Mouse (Mus musculus) telencephalon, adult 2 months (tissue): ENCODE data around the gene Gm11444.

ENCODE experiments used
- DNase-seq: peaks from one replicate; pipeline ENCODE4 v3.0.0-alpha.2; 2011; ENCODE audit warnings: low read depth, low spot score

Gm11444 gene

GRCm38 (mm10) chr11:85835753-85836522 lies 14.2 kb downstream of the Gm11444 start:
- DNase-seq: no peak

- DNase-seq: no peak
These were observed 15.0 kb downstream of the Gm11444 start for GRCm38 (mm10) chr11:85835001-85835752.

- no peak for DNase-seq
These were observed 15.7 kb downstream of the Gm11444 start for GRCm38 (mm10) chr11:85834386-85834931.

GRCm38 (mm10) chr11:85833761-85834385 lies 16.3 kb downstream of the Gm11444 start:
- no peak for DNase-seq

GRCm38 (mm10) chr11:85833081-85833521 lies 17.0 kb downstream of the Gm11444 start:
- no peak for DNase-seq

GRCm38 (mm10) chr11:85832231-85832924 lies 17.8 kb downstream of the Gm11444 start, which contains the start of gene Tbx2:
Gene Tbx2 (plus strand): TSS chr11:85832551.
- no peak for DNase-seq

GRCm38 (mm10) chr11:85831656-85832230 lies 18.4 kb downstream of the Gm11444 start:
- DNase-seq: no peak

- no peak for DNase-seq
These were observed 19.2 kb downstream of the Gm11444 start for GRCm38 (mm10) chr11:85830901-85831341.

GRCm38 (mm10) chr11:85829520-85830440 lies 20.4 kb downstream of the Gm11444 start:
- no peak for DNase-seq

- DNase-seq: no peak
These were observed 21.2 kb downstream of the Gm11444 start for GRCm38 (mm10) chr11:85828691-85829519.

GRCm38 (mm10) chr11:85827342-85827741 lies 22.8 kb downstream of the Gm11444 start:
- DNase-seq: no peak

GRCm38 (mm10) chr11:85825823-85826222 lies 24.3 kb downstream of the Gm11444 start:
- DNase-seq: no peak

- no peak for DNase-seq
These were observed 25.1 kb downstream of the Gm11444 start for GRCm38 (mm10) chr11:85825031-85825430.

GRCm38 (mm10) chr11:85823794-85824193 lies 26.3 kb downstream of the Gm11444 start:
- no peak for DNase-seq

- DNase-seq: no peak
These were observed 27.0 kb downstream of the Gm11444 start for GRCm38 (mm10) chr11:85823181-85823580.

GRCm38 (mm10) chr11:85821659-85822058 lies 28.5 kb downstream of the Gm11444 start:
- DNase-seq: no peak

GRCm38 (mm10) chr11:85820959-85821358 lies 29.2 kb downstream of the Gm11444 start:
- no peak for DNase-seq

- DNase-seq: no peak
These were observed 31.7 kb downstream of the Gm11444 start for GRCm38 (mm10) chr11:85818401-85818800.

- DNase-seq: no peak
These were observed 33.7 kb downstream of the Gm11444 start for GRCm38 (mm10) chr11:85816471-85816870.
